In the genomic region with DNA sequence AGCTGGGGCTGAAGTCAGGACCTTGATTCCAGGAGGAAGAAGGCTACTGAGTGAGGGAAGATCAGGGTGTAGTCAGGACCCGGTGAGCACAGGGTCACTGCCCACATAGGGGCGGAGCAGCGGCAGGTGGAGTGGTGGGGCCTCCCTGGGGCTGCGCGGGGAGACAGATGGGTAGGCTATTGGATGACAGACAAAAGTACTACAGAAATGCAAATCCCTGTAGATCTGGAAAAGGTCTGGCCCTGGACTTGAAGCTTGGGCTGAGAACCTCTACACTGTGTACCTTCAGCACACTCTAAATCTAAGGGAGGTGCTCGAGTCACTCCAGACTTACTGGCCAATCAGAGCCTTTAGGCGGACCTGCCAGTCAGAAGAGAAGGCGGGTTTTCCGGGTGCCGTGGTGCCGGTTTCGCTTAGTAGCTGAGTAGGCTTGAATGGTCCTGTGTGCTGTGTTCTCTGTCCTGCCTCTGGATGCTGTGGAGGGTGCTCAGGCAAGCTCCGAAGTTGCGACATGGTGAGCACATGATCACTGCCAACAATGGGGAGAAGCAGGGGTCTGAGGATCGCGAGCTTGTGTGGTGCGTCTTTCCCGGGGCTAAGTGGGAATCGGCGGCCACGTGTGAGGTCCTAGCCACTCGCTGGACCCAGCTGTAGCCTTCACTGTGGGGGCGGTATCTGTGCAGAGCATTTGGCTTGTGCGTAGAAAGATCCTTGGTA, we compare ENCODE assay signal across 8 mouse cellular contexts. TPM values are rescaled to one million over a fixed set of nuclear protein-coding genes. Genes with fewer than 3 reads are reported as not detected.
DNase-seq lines count a peak whose midpoint lies in the region; ATAC-seq lines count a peak whose summit lies in the region.
"Not testable (repeated sequence)": the region's sequence is repeated elsewhere in the genome, so short reads cannot be mapped to it uniquely, and the experiment has no call there.

No protein-coding gene starts in this region.

- ATAC-seq in hindbrain, embryonic 14.5 days (ENCODE audit: low FRiP score) = peak; percentile 98

- 1% methylated on average over 23 of the region's 24 CpGs for WGBS in hindbrain, embryonic 14.5 days

- peak overlapping the region; percentile 48 for H3K4me3 ChIP-seq in hindbrain, embryonic 14.5 days (replicated peaks; ENCODE audit: low read length)

- H3K4me2 ChIP-seq in hindbrain, embryonic 14.5 days (replicated peaks) = peak overlapping the region; percentile 61

- peak; percentile 83 for DNase-seq in R1 (ENCODE audit: low read depth, low spot score)
- peak; percentile 77 to 81 for DNase-seq in cerebellum, postnatal 25 days
- peak; percentile 66 to 74 for DNase-seq in frontal cortex, postnatal 25 days (ENCODE audit: low spot score in 2 of 2)
- not testable (repeated sequence) for DNase-seq in hindbrain, embryonic 14.5 days (ENCODE audit: low spot score)
- peak; percentile 77 to 88 for DNase-seq in layer of hippocampus, postnatal 36 days
- DNase-seq in lung, postnatal 25 days (ENCODE audit: low spot score) = peak; percentile 86
- DNase-seq in retina, embryonic 14.5 days (ENCODE audit: low spot score) = peak; percentile 66
- DNase-seq in thymus, postnatal 36 days = peak; percentile 73 to 77

- not testable (repeated sequence) for H3K27me3 ChIP-seq in hindbrain, embryonic 14.5 days (ENCODE audit: control insufficient read depth, insufficient read depth, low read length)

- not testable (repeated sequence) for H3K4me1 ChIP-seq in hindbrain, embryonic 14.5 days (replicated peaks; ENCODE audit: control insufficient read depth, insufficient read depth, low read length)

- not testable (repeated sequence) for H3K36me3 ChIP-seq in hindbrain, embryonic 14.5 days (replicated peaks; ENCODE audit: control insufficient read depth, insufficient read depth)

- peaks cover 15% of the 10 kb centered on the region for H3K9me3 ChIP-seq in hindbrain, embryonic 14.5 days (ENCODE audit: control insufficient read depth, low read length)

- H3K27ac ChIP-seq in hindbrain, embryonic 14.5 days = peak overlapping the region; percentile 75

- H3K9ac ChIP-seq in hindbrain, embryonic 14.5 days = peak overlapping the region; percentile 59

RNA-seq across cellular contexts. Expression of a gene that starts 29.2 kb away (rescaled TPM):
- polyA plus RNA-seq in hindbrain, embryonic 14.5 days (2014; fragmentation: Nextera tagmentation; extraction: Ambion mirVana) = 28.4 and 28.8 TPM in 2 replicates
- 10 to 100 TPM; 23.7 to 27.7 TPM for total RNA-seq in layer of hippocampus, postnatal 36 days (2021)
